Mouse (Mus musculus) left cerebral cortex, postnatal 36 days (tissue): ENCODE measurements around the gene Omd. TPM values are rescaled to one million over a fixed set of nuclear protein-coding genes. Genes with fewer than 3 reads are reported as not detected.
"Not testable (repeated sequence)": the region's sequence is repeated elsewhere in the genome, so short reads cannot be mapped to it uniquely, and the experiment has no call there.

ENCODE experiments used
- DNase-seq, 2 experiments: peaks; one replicate each; pipeline ENCODE4 v3.0.0; 2021 to 2022; ENCODE audit warnings: low spot score in 2 of 2, mixed read lengths in 1 of 2
- intact Hi-C: fragments of 180-260 bp; cut with DNase I; formaldehyde crosslinking; loops from one replicate; pipeline ENCODE4 v1.15.1; 2025
- total RNA-seq, 2 experiments: library from RNA; stranded (reverse); gene quantifications; 2 replicates each; pipeline ENCODE4 v1.2.3; 2021

Omd gene
- 1 to 10 TPM; 1.4 to 3.1 TPM for total RNA-seq

GRCm38 (mm10) chr13:49581541-49582530, at the start of gene Omd:
Gene Omd, plus strand, starts transcription at chr13:49582462.
- DNase-seq = no peak
- intact Hi-C loops = no loop called here

- intact Hi-C loops = no loop called here
- no peak for DNase-seq
These were observed 45.3 kb upstream of the Omd start for GRCm38 (mm10) chr13:49536946-49537345.

- intact Hi-C loops = no loop called here
- no peak for DNase-seq
These were observed 43.6 kb upstream of the Omd start for GRCm38 (mm10) chr13:49538693-49539092.

- DNase-seq = no peak
These were observed 38.0 kb upstream of the Omd start, which contains the start of gene Aspn for GRCm38 (mm10) chr13:49544279-49544678. Gene Aspn, plus strand, starts transcription at chr13:49544443.

GRCm38 (mm10) chr13:49545646-49546045, 36.6 kb upstream of the Omd start:
- intact Hi-C loops = no loop called here
- DNase-seq = no peak

More at GRCm38 (mm10) chr13:49544279-49544678, 38.0 kb upstream of the Omd start, which contains the start of gene Aspn:
- intact Hi-C loops = no loop called here

- DNase-seq = no peak
- intact Hi-C loops = no loop called here
These were observed 35.7 kb upstream of the Omd start for GRCm38 (mm10) chr13:49546517-49546916.

- intact Hi-C loops = no loop called here
- no peak for DNase-seq
These were observed 34.6 kb upstream of the Omd start for GRCm38 (mm10) chr13:49547563-49548150.

- intact Hi-C loops = no loop called here
- no peak for DNase-seq
These were observed 32.6 kb upstream of the Omd start for GRCm38 (mm10) chr13:49549616-49550015.

GRCm38 (mm10) chr13:49554519-49554918, 27.7 kb upstream of the Omd start:
- no peak for DNase-seq
- intact Hi-C loops = no loop called here

- no peak for DNase-seq
- intact Hi-C loops = no loop called here
These were observed 26.1 kb upstream of the Omd start for GRCm38 (mm10) chr13:49556203-49556602.

- DNase-seq = no peak
- intact Hi-C loops = no loop called here
These were observed 25.3 kb upstream of the Omd start for GRCm38 (mm10) chr13:49556924-49557323.

GRCm38 (mm10) chr13:49559185-49559584, 23.1 kb upstream of the Omd start:
- no peak for DNase-seq
- intact Hi-C loops = no loop called here

- DNase-seq = no peak
- intact Hi-C loops = no loop called here
These were observed 21.4 kb upstream of the Omd start for GRCm38 (mm10) chr13:49560886-49561285.

GRCm38 (mm10) chr13:49564347-49564746, 17.9 kb upstream of the Omd start:
- intact Hi-C loops = no loop called here
- no peak for DNase-seq

- no peak for DNase-seq
- intact Hi-C loops = no loop called here
These were observed 11.9 kb upstream of the Omd start for GRCm38 (mm10) chr13:49570371-49570770.

- intact Hi-C loops = no loop called here
- DNase-seq = no peak
These were observed 10.8 kb upstream of the Omd start for GRCm38 (mm10) chr13:49571418-49571817.

- intact Hi-C loops = no loop called here
- no peak for DNase-seq
These were observed 1.6 kb downstream of the Omd start for GRCm38 (mm10) chr13:49583859-49584258.

- intact Hi-C loops = no loop called here
- DNase-seq = no peak
These were observed 2.2 kb downstream of the Omd start for GRCm38 (mm10) chr13:49584307-49585005.

- intact Hi-C loops = no loop called here
- no peak for DNase-seq
These were observed 3.8 kb downstream of the Omd start for GRCm38 (mm10) chr13:49586062-49586461.

GRCm38 (mm10) chr13:49602541-49602940, 20.3 kb downstream of the Omd start:
- DNase-seq, intact Hi-C loops: not testable (repeated sequence)
